Mouse (Mus musculus) activated CD4-positive, CD25-positive, alpha-beta regulatory T cell (primary cell): ENCODE results near the gene Edem3. TPM values are rescaled to one million over a fixed set of nuclear protein-coding genes. Genes with fewer than 3 reads are reported as not detected.

ENCODE experiments used
- polyA plus RNA-seq, 2 experiments: library from polyadenylated mRNA; unstranded; fragments of 100-300 nt; shearing (Covaris generic); gene quantifications; one replicate each; pipeline ENCODE4 v1.2.1; 2017

Edem3 gene
- polyA plus RNA-seq: 10 to 100 TPM in 1 of 2 experiments, 1 to 10 TPM in 1; 6.6 to 14.9 TPM

DNA sequence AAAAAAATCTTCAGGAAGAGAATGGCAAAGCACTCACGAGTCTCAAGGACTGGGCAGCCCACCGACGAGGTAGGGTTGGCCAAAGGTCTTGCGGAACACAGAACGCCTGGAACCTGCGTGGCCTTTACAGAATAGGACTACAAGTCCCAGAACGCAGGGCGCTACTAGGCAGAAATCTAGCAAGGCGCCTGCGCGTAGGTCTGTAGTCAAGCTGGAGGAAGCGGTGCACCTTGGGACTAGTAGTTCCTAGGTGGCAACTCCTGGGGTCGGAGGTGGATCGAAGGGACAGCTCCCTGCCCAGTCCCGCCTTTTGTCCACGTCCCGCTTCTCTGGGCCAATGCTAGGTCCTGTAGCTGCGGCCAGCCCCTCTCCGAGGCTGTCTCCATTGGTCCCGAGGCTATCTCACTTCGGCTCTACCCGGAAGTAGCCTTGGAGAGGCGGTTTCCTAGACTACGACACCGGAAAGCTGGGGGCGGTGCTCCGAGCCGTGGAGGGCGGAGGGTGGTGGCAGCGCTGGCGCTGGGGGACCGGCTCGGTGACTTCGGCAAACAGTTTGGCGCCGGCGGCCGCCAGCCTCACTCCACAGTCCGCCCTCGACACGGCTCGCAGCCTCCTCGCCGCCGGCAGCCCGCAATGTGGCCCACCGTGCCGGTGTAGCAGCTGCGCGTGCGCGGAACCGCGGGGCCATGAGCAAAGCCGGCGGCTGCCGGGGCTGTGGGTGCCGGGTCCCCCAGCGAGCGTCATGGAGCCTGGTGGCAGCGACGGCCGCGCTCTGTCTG is at the start of gene Edem3:
TSS of gene Edem3 (plus strand) at position 491 of the 779 bp plus-strand sequence.

Other genes starting within 250 kb of the Edem3 start
- 10 to 100 TPM; 12.2 to 85.9 TPM for gene Fam129a, start 184.2 kb upstream of the Edem3 start, polyA plus RNA-seq